Mouse (Mus musculus): ENCODE measurements at regions not wholly inside any gene's neighbourhood (a gene's known extent, or its start where the extent isn't known, plus 50 kb on each side); places are given as distances from the start of the nearest gene placed in this dataset.

DNA sequence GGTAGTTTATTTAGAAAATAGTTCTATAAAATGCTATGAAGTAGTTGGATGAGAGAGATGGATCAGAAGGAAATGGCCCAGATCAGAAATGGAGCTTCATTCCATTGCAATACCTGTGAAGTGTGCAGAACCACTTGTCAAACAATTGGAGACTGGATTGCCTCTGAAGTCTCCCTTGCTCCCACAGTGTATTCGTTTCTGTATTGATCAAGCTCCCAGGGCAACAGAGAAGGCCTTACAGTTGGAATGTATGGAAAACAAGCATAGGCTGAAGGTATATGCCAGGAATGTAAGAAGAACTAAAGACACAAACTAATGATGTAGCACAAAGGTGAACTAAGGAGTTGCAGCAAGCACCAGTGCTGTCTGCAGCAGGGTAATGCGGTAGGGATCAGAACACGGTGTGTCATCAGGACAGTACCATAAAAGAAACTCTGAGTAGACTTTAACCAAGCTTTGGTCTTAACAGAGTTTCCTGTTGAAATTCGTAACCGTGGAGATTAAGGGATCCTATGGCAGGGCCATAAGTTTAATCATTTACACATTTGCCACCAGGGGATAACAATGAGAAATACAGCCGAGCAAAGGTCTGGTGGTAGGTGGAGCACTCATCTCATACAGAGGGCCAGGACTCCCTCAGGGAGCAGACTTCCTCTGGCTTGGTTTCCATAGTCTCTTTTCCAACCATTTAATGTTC, 732.9 kb upstream of the 2610301B20Rik start:
- DNase-seq (ENCODE audit: low read depth, low spot score): no peak

DNA sequence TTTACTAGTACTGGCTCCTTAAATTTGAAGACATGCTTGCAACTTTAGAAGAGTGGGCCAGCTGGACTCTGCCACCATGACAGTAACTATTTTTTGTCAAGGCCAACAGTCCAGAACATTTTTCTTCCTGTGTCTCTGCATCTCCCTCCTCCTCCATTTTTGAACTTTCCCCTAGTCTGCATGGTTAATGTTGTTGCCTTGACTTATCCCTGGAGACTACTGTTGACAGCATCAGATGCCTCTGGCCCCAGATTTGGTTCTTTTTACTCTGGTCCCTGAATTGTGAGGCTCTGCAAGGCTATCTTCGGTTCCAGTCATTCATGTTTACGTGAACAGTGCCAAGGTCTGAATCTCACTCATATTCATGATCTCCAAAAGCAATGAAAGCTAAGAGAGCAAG, 724.4 kb upstream of the 2610301B20Rik start:
- no peak for DNase-seq (ENCODE audit: low read depth, low spot score)

DNA sequence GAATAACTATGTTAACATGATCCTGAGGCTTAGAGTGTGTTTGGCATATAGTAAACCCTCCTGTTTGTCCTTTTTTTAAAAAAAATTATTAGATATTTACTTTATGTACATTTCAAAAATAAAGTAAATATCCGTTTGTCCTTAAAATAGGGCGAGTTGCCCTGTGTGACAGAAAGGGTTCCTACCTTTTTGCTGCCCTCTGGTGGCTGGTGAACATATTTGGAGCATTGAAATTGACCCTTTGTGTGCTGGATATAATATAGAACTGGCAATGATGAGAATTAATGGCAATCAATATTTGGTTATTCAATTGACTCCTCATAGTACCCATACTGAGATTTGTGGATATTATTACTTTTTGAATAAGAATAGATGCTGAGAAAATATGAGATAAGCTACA, 723.8 kb upstream of the 2610301B20Rik start:
- DNase-seq (ENCODE audit: low read depth, low spot score): peak; percentile 8

DNA sequence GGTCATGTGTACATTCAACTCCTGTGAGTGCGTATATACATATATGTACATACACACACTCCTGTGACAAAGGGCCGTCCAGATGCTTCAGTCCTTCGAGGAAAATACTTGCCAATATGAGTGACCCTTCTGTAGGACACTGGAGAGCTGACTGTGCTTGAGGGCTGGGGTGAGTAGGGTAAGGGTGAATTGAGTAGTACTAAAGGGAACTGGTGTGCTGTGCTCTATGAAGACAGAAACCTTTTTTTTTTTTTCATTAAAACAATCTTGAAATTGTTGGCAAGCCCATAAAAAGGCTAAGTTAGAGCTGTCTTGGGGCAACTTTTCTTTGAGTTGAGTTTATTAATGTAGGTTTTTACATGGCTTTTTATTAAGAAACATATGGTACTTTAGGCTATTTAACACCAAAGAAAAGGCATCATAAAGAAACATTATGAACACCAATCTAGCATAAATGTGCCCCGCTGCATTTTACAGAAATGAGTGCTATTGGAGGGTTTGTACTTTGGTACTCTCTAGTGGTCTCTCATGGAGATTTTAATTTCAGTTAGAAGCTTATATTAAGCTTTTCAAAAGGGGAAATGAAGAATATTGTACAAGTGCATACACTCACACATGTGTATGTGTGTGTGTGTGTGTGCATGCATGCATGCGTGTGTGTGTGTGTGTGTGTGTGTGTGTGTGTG, 718.5 kb upstream of the 2610301B20Rik start:
- no peak for DNase-seq (ENCODE audit: low read depth, low spot score)

DNA sequence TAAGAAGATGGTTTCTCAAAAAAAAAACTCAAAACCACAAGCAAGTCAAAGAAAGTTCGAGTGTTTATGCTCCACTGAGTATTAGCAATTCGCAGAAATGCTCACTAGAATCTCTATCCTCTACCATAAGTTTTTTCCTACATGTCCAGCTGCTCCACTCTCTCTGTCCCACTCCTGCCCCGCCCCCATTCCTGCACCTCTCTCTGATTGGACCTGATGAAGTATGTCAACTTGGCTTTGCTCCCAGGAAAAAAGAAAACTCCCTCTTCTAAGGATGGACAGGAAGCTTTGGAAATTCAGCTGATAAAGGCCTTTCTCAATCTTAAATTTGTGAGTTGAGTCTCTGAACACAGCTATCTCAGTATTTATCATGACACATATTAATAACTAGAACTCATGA, 684.4 kb upstream of the 2610301B20Rik start:
- no peak for DNase-seq (ENCODE audit: low read depth, low spot score)

DNA sequence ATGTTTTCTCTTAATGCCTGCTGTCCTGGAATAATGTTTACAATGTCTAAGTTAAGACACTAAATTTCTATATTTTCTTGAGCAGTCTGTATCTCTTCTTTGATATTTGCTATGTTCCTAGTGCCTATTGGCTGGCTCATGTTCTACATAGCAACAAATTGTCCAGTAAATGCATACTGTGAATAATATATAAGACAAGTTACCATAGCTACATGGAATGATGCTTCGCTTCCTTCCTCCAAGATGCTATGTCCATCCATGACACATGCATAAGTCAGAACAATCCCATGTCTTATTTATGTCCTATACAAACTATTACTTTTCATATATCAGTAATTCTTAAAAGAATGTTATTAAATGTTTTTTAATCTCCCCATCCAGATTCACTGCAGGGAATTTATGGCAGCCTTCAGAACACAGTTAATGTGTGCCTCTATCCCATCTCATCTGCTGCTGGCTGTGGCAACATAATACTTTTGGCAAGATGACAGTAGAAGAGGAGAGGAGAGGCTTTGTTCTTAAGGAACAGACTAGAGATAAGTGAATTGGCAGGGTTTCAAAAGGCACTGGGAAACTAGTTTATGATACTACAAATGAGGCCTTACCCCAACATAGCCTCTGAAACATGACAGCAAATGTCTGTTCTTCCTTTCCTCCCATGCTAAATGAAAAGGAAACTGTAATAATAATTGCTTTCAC, 676.9 kb upstream of the 2610301B20Rik start:
- DNase-seq (ENCODE audit: low read depth, low spot score): no peak

DNA sequence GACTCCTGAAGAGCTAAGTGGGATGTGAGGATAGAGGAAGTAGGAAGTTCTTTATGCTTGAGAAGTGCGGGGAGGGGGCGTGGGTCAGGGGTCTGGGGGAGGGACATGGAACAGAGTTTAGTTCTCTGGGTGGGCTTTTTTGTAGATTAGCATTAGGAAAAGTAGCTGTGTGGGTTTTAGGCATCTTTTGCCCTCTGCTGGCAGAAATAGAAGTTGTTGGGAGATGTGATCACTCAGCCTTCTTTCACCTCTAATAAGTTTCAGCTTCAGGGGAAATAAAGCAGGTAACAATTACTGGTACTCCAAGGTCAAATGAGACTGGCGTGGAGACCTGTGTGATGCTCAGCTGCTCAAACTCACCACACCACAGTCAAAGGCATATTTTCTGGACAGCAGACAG, 672.5 kb upstream of the 2610301B20Rik start:
- no peak for DNase-seq (ENCODE audit: low read depth, low spot score)

DNA sequence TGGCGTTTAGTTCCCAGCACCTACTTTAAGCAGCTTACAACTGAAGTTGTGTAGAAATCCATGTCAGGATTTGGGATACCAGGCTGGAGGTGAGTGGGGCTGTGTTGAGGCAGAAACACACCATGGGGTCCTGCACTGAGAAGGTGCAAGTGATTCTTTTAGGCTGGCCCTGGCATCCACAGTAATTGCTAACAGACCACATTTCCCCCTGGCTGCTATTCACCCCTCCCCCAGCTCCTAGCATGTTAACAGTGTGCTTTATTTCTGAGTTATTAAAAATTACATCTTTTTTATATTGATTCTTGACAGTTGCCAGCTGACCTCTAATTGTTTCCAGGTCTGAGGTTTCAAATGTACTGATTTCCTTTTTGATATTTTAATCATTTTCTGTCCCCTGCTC, 670.1 kb upstream of the 2610301B20Rik start:
- DNase-seq (ENCODE audit: low read depth, low spot score): no peak

DNA sequence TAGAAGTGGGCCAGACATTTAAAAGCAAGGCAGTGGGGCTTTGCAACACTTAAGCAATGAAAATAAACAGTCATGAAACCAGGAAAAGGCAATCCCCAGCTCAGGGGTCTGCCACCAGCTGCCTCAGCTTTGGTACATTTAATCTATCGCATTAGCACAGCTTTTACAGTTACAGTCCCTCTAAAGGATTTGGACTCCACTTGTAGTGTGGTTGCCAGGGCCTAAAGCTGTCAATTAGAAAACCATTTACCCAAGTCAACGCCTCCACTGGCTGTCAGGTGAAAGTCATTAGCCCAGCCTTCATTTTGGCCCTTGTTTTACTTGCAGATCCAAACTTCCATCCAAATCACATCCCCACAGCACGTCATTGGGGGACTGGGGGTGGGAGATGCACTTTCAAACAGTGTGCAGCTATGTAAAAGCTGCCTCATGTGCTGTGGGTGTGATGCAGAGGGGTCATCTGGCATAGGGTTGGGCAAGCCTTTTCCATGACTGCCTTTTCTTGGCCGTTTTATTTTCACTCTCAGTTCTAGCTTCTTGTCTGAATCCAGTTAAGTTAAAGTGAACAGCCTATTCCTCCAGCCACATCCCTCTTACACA, 664.9 kb upstream of the 2610301B20Rik start:
- DNase-seq (ENCODE audit: low read depth, low spot score): no peak

DNA sequence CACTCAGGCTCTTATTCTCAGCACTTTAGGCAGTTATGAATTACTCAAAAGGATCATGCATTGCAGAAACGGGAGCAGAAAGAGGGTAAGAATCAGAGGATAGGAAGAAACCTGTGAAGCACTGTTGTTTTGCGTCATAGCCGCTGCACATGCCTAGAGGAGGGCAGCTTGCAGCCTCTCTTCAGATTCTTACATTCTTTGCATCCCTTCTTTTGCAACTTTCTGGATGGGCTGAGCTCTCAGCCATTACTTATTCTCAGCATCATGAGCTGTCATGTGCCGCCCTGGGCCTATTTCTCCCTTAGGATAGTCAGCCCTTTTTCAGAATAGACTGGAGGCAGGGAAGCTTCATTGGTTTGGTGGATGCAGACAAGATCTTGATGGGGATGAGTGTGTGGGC, 663.0 kb upstream of the 2610301B20Rik start:
- no peak for DNase-seq (ENCODE audit: low read depth, low spot score)

DNA sequence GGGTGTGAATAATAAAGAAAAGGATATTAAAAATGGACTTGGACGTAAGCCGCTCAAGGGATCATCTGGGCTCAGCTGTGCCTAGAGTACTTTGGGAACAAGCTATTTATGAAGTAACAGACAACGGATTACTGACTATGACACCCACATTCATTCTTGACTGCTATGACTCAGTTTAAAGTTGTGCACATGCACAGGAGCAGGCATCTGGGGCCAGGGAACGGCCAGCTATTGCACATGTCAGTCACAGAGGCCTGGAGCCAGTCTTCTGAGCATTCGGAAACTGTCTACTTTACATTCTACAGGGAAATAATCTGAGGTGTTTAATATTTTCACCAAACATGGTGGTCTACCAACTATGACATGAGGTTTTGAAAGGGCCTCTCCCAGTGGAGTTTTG, 639.0 kb upstream of the 2610301B20Rik start:
- DNase-seq (ENCODE audit: low read depth, low spot score): no peak

DNA sequence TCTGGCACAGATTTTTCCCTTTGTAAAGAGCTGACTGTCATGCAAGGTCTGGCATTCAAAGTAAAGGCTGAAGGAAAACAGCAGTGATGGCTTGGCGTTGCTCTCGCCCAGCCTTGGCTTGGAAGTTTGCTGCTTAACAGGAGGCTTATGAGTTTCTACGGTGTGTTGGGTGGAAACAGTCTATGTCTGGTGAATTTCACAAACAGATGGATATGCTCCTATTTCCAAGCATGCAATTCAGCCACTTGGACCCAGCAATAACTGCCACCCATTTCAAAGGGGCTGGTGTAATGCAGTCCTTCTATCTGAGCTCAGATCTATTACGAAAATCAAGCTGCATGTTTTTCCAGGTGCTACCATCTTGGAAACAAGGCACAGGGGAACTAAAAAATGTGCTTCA, 632.2 kb upstream of the 2610301B20Rik start:
- no peak for DNase-seq (ENCODE audit: low read depth, low spot score)

DNA sequence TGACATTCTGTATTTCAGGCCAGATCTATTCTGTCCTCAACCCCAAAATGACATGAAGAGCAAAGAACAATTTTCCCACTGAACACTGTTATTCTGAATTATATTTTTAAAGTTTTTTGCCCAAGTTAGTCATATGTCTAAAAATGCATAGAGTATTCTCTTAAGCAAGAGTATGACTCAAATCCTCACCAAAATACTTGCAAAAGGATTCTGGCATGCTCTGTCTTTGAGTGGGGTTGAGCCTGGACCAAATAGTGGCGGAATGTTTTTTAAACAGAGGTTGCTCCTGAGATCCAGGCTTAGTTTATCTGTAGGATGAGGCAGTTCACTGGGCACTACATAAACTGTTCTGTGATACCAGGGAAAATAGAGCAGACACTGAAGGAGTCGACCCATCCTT, 631.4 kb upstream of the 2610301B20Rik start:
- no peak for DNase-seq (ENCODE audit: low read depth, low spot score)

DNA sequence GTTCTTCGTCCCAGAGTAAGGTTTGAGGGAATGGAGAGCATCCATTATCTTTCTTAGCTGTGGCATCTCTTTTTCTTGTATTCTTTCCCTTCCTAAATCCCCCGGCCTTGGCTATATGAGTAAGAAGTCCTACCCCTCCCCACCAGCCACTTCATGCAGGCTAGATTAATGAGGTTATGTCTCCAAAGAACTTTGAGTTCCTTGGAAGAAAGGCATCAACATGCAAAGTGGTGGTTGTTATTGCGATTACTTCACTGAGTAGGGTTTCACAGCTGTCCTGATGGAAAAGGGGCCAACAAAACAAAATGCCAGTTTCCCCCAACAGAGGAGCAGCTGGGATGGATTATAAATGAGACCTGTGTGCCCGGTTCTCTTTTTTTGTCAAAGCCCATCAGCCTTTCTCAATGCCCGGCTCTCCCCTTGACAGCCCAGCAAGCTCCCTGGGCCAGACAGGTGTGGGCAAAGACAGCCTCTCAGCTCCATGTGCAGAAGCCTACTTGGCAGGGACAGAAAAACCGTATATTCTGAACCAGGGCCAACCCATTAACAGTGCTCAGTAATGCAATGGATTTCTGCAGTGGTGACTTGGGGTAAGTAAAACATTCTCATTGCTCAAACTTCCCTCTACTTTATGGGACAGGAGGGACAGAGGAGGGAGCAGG, 620.1 kb upstream of the 2610301B20Rik start:
- DNase-seq (ENCODE audit: low read depth, low spot score): no peak

DNA sequence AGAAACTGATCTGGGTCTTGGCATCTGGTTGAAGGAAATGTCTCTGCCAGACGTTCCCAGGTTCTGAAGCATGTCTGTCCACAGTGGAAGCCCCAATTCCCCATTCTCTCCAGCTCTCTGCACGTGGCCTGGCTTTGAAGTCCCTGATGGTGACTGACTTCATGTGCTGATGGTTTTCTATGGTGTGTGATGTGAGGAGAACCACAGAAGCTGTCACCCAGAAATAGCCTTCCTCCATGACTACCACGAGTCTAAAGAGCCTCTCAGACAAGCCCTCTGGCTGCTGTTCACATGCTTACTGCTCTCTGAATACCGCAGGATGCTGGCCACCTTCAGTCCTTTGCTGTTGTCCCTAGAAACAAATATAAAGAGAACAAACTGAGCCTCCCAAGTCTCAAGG, 616.8 kb upstream of the 2610301B20Rik start:
- no peak for DNase-seq (ENCODE audit: low read depth, low spot score)

DNA sequence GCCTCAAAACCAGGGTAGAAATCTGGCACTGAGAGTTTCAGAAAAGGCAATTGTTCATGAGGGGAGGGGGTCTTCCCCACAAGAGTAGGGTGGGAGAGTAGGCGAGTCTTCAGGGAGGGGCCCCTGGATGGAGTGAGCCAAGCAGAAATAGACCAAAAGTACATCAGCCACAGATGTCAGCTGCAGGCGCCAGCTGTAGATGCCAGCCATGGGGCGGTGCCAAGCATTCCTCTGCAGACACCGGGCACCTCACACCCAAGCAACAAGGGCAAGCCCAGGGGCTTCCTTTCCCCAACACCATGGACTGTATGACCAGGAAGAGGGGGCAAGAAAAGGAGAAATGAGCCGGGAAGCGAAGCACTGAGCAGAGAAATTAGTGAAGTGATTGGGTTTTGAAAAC, 613.9 kb upstream of the 2610301B20Rik start:
- no peak for DNase-seq (ENCODE audit: low read depth, low spot score)

DNA sequence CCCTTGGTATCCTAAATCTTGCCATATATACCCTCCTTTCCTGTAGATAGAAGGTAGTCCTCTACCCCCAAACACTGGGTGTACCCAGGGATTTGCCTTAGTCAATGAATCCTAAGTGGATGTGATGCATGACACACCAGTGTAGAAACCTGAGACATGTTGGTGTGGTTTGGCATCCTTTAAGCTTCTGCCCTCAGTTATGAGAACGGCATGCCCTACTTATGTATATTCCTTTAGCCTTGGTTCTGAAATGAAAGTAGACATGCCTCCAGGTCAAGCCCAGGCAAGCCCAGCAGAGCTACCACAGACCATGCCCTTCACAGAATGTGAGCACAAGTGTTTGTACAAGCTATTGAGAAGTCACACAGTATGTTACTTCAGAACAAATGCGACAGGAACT, 608.4 kb upstream of the 2610301B20Rik start:
- no peak for DNase-seq (ENCODE audit: low read depth, low spot score)

DNA sequence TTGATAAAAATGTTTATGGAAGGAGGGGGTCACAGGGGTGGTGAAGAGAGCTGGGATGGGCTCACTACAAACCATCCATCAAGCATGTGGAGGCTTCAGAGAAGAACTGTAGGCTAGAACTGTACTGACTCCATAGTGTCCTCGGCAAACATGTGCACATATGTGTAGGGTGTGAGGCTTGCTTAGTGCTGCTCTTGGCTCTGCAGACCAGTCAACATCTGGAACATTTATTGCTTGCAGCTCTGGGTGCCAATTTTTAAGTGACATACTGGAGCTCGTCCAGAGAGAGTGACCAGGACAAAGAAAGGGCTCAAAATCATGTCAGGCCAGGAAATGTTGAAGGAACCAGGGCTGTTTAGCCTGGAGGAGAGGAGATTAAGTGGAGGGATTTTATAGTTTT, 588.7 kb upstream of the 2610301B20Rik start:
- no peak for DNase-seq (ENCODE audit: low read depth, low spot score)

DNA sequence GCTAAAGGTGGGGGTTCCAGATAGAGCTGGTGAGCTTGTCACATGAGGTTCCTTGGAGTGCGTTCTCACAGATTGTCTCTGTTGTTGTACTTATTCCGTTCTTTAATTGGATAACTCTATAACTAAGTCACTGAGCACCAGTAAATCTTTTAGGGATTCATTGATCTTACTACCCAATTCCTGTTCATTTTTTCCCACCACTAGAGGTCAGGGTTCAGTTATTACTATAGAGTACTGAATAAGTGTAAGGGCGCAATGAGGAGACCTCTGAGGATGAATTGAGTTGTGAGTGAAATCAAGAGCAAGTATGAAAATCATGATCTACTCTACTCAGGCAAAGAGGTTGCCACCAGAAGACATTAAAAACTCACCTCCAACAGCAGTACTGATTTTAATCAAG, 584.0 kb upstream of the 2610301B20Rik start:
- no peak for DNase-seq (ENCODE audit: low read depth, low spot score)

DNA sequence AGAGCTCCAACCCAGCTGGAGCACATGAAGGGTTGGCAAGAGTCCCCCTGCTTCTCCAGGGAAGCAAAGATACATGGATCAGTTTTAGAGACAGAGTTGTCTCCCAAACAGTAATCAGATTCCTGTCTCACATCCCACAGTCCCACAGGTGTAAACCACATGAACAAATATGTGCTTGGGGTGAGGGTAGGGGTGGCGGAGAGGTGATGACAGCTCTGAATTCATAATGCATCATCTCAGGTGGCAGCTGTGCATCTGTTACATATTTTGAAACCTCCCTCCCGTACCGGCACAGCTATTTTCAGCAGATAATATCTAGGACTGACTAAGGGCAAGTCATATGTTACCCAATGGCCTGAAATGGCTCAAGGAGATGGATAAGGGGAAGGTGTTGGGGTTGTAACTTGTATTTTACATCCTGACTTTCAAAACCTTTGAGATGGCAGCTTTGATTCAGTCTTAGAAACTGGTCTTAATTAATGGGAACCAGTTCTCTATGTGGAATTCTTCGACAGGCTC, 579.2 kb upstream of the 2610301B20Rik start:
- no peak for DNase-seq (ENCODE audit: low read depth, low spot score)

DNA sequence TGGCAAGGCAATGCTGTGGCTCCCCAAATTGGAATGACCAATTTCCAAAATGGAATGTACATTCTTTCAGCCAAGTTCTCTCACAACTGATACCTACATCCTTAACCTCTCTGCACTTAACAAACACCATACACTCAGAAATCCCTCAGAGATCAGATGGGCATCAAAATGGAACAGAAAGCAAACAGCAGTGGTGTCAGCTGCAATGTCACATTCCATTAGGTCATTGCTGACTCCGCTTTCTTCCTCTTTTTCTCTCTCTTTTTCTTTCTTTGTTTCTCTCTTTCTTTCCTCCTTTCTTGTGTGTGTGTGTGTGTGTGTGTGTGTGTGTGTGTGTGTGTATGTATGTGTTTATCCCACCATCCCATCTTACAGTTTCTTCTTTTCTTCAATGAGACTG, 578.1 kb upstream of the 2610301B20Rik start:
- DNase-seq (ENCODE audit: low read depth, low spot score): no peak

DNA sequence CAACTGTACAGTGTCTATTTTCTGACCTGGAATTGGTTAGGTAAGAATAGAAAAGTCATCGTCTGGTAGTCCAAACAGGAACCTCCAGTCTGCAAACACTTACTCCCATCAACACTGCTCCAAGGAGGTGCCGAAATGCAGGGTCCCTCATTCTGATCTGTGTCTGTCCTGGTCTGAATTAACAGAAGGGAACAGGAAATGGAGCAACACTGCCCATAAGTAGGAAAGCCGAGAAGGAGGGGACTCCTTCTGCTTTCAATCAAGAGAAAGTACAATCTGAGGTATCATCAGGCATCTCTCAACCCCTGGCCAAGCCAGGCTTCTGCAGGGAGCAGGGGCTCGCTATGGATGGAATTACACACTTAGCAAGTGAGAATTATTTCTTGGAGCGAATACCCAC, 562.4 kb upstream of the 2610301B20Rik start:
- DNase-seq (ENCODE audit: low read depth, low spot score): no peak

All from embryo, embryonic 11.5 days (tissue).